Mouse (Mus musculus): ENCODE measurements around the gene Rab5if. TPM values are rescaled to one million over a fixed set of nuclear protein-coding genes. Genes with fewer than 3 reads are reported as not detected.
"Not testable (repeated sequence)": the region's sequence is repeated elsewhere in the genome, so short reads cannot be mapped to it uniquely, and the experiment has no call there.

Gene Rab5if
- polyA plus RNA-seq, 1 experiment: 10.3 TPM

DNA sequence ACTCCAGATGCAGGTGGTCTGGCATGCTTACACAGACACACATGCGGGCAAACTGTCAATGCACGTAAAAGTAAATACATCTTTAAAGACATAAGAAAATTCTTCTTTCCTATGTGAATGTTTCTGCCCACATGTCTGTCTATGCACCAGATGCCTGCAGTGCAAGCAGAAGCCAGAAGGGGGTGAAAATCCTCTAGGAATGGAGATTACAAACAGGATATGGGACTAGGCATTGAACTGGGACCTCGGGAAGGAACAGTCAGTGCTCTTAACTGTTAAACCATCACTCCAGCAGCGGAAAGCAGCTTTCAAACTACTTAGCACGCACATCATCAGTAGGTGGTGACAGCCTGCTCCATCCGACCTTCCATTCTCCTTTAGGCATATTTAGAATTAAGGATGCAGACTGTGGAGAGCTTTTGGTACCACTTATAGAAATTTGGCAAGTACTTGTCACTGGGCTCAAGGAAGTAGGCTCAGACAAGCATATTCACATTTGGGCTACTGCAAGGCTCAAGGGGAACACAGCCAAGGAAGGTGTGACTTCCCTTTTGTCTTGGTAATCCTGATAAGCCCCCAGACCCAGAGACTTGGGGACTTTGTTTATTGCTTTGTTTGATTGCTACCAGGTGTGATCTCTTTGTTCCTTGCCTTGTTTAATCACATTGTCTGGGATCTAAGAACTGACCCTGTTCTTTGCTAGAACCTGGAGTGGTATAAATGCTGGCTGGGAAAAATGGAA, 42.2 kb downstream of the Rab5if start:
- no peak for TF ChIP-seq TAL1 (IDR thresholded peaks at IDR 0.05; ENCODE audit: low read length)
- Histone ChIP-seq H3K36me3 (ENCODE audit: control insufficient read depth) (no peaks in the 10 kb centered on the region), H3K4me1 (ENCODE audit: control insufficient read depth) (peaks cover 2% of the 10 kb centered on the region; the same call in 1 of the 2 replicates), H3K9me3 (ENCODE audit: control insufficient read depth, low read length) (no peaks in the 10 kb centered on the region), H3K27me3 (ENCODE audit: control insufficient read depth) (no peaks in the 10 kb centered on the region), H3K4me3 (replicated peaks) (no peak overlapping the region)

DNA sequence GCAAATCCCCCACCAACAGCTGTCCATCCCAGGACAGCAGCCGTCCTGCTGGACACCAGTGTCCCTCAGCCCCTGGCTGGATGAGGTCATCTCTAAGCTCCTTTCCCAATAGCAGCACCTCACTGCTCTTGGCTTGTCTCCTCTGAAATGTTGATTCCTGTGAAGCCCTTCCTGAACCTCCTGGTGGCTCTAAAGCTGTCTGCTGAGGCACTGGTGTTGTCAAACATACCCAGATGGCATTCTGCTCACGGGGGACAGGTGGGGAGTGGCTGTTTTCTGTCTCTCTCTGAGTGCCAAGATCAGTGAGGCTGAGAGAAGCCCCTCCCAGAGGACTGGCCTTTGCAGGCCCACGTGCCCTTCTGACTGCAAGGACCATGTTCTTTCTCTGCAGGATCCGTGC, 43.0 kb downstream of the Rab5if start:
- not testable (repeated sequence) for H3K36me3 ChIP-seq (ENCODE audit: control insufficient read depth); H3K9me3 ChIP-seq (ENCODE audit: control insufficient read depth, low read length); H3K27me3 ChIP-seq (ENCODE audit: control insufficient read depth); H3K4me3 ChIP-seq (replicated peaks); H3K4me1 ChIP-seq (ENCODE audit: control insufficient read depth)

DNA sequence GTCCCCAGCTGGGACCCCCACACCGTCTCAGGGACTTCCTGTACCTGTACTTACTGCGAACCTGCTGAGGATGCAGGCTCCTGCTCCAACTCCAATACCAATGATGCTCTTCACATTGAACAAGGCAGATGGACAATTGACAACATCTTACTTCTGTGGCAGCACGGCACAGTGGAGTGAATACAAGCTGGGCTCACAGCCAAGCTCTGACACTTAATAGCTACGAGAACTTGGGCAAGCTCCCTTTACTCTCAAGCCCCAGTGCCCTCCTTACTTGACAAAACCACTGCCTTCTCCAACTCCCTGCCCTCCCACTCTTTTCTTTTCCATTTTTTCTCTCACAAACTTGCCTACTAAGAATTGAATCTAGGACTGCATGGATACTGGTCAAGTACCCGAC, 50.3 kb downstream of the Rab5if start:
- Histone ChIP-seq H3K4me3 (replicated peaks) (no peak overlapping the region), H3K9me3 (ENCODE audit: control insufficient read depth, low read length) (peaks cover 4% of the 10 kb centered on the region), H3K36me3 (ENCODE audit: control insufficient read depth) (no peaks in the 10 kb centered on the region), H3K27me3 (ENCODE audit: control insufficient read depth) (peaks cover 8% of the 10 kb centered on the region), H3K4me1 (ENCODE audit: control insufficient read depth) (peaks cover 8% of the 10 kb centered on the region)
- no peak for TF ChIP-seq TAL1 (IDR thresholded peaks at IDR 0.05; ENCODE audit: low read length)
- no peak for TF ChIP-seq GATA1 (IDR thresholded peaks at IDR 0.05; ENCODE audit: low read length)

DNA sequence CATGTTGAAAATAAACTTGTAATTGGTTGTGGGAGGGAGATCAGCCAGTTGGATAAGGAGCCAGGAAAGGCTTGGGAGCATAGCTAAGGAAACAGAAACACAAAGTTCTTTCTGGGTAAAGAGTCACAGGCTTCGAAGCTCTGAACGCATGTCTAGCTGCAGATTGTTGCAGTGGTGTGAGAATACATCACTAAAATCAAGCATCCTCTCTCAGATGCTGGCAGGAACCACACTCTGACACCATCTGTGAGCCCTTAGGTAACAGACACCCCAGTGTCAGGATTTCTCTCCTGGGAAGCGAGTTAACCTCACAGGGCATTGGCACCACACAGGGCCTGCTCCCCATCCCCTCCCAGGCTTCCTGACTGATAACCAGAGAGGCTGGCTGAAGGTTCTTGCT, 52.6 kb downstream of the Rab5if start:
- no peak overlapping the region for H3K4me3 ChIP-seq (replicated peaks)
- peaks cover 4% of the 10 kb centered on the region for H3K9me3 ChIP-seq (ENCODE audit: control insufficient read depth, low read length)
- H3K36me3 ChIP-seq (ENCODE audit: control insufficient read depth): no peaks in the 10 kb centered on the region
- H3K4me1 ChIP-seq (ENCODE audit: control insufficient read depth): peaks cover 19% of the 10 kb centered on the region
- TF ChIP-seq TAL1 (IDR thresholded peaks at IDR 0.05; ENCODE audit: low read length): no peak
- TF ChIP-seq GATA1 (IDR thresholded peaks at IDR 0.05; ENCODE audit: low read length): no peak
- peaks cover 10% of the 10 kb centered on the region for H3K27me3 ChIP-seq (ENCODE audit: control insufficient read depth)

DNA sequence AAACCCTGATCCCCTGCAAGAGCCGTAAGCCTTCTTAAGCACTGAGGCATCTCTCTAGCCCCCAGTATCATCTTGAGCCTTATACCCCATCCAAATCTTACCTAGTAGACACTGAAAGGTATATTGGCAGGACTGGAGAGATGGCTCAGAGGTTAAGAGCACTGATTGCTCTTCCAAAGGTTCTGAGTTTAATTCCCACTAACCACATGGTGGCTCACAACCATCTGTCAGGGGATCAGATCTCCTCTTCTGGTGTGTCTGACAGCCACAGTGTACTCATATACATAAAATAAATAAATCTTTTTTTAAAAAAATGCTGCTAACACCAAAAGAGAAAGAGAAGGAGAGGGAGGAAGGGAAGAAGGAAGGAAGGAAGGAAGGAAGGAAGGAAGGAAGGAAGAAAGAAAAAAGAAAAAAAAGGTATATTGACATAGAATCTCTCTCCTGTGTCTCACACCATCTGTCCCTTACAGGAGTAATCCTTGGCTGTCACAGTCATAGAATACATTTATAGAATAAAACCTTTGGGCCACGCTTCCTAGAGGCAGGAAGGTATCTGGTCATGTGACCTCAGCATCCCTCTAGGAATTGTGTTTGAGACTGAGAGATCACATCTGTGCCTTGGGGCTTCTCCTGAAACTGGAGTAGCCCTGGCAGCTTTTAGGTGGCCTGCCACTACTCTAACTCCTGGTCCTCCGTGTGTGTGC, 53.6 kb downstream of the Rab5if start:
- H3K27me3 ChIP-seq (ENCODE audit: control insufficient read depth): peaks cover 10% of the 10 kb centered on the region
- H3K36me3 ChIP-seq (ENCODE audit: control insufficient read depth): no peaks in the 10 kb centered on the region
- TF ChIP-seq GATA1 (IDR thresholded peaks at IDR 0.05; ENCODE audit: low read length) (no peak), TAL1 (IDR thresholded peaks at IDR 0.05; ENCODE audit: low read length) (no peak)
- peaks cover 19% of the 10 kb centered on the region for H3K4me1 ChIP-seq (ENCODE audit: control insufficient read depth)
- H3K9me3 ChIP-seq (ENCODE audit: control insufficient read depth, low read length): peaks cover 4% of the 10 kb centered on the region
- H3K4me3 ChIP-seq (replicated peaks): no peak overlapping the region

DNA sequence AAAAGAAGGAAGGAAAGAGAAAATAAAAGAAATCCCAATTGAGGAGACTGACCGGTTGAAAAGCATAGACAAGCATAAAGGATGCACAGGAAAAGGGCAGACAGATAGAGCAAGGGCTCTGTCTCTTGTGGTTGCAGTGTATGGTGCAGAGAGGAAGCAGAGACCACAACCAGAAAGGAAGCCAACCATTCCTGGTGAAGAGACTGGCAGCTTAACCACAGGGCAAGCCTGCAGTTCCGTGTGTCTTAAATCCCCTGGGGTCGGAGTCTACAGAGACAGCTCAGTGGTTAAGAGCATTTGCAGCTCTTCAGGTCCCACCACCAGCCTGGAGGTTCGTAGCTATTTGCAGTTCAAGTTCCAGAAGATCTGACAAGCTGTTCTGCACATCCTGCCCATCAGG, 55.6 kb downstream of the Rab5if start:
- H3K27me3 ChIP-seq (ENCODE audit: control insufficient read depth): peaks cover 7% of the 10 kb centered on the region
- TF ChIP-seq TAL1 (IDR thresholded peaks at IDR 0.05; ENCODE audit: low read length) (no peak), GATA1 (IDR thresholded peaks at IDR 0.05; ENCODE audit: low read length) (no peak)
- H3K4me1 ChIP-seq (ENCODE audit: control insufficient read depth): peaks cover 37% of the 10 kb centered on the region
- H3K36me3 ChIP-seq (ENCODE audit: control insufficient read depth): no peaks in the 10 kb centered on the region
- no peak overlapping the region for H3K4me3 ChIP-seq (replicated peaks)
- H3K9me3 ChIP-seq (ENCODE audit: control insufficient read depth, low read length): peaks cover 4% of the 10 kb centered on the region

DNA sequence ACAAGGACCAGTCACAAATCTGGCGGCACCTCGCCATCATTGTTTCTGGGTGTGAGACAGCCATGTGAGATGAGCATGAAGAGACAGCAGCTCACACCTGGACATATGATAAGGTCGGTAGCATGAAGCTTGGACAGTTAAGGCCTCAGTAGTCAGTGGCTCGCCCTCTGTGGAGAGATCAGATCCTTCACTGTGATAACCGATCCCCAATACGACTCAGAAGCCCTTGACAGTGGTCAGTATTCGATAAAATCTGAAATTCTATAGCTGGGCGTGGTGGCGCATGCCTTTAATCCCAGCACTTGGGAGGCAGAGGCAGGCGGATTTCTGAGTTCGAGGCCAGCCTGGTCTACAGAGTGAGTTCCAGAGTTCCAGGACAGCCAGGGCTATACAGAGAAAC, 56.3 kb downstream of the Rab5if start:
- H3K4me3 ChIP-seq (replicated peaks): not testable (repeated sequence)
- H3K4me1 ChIP-seq (ENCODE audit: control insufficient read depth): peaks cover 41% of the 10 kb centered on the region

DNA sequence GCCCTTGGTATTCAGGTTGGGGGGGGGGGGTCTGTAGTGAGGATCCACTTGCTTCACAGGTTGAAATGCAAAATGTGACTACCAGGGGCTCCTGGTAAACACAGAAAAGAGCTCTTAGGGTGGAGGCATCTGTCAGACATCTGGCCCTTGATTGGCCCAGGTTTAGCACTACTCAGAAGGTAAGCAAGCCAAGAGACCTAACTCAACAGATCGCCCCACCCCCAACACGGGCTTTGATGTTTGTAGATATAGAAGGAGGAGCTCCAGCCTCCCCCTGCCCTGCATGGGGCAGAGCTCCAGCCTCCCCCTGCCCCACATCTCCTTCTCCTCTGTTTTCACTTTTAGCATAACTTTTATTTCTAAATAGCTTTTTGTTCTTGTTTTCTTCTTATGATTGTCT, 56.9 kb downstream of the Rab5if start:
- TF ChIP-seq GATA1 (IDR thresholded peaks at IDR 0.05; ENCODE audit: low read length): no peak
- TF ChIP-seq TAL1 (IDR thresholded peaks at IDR 0.05; ENCODE audit: low read length): no peak
- peaks cover 4% of the 10 kb centered on the region for H3K9me3 ChIP-seq (ENCODE audit: control insufficient read depth, low read length)
- H3K27me3 ChIP-seq (ENCODE audit: control insufficient read depth): peaks cover 7% of the 10 kb centered on the region
- H3K4me3 ChIP-seq (replicated peaks): no peak overlapping the region
- no peaks in the 10 kb centered on the region for H3K36me3 ChIP-seq (ENCODE audit: control insufficient read depth)
- peaks cover 47% of the 10 kb centered on the region for H3K4me1 ChIP-seq (ENCODE audit: control insufficient read depth)

More for the DNA sequence above, 56.3 kb downstream of the Rab5if start:
- not testable (repeated sequence) for H3K9me3 ChIP-seq (ENCODE audit: control insufficient read depth, low read length); H3K27me3 ChIP-seq (ENCODE audit: control insufficient read depth); H3K36me3 ChIP-seq (ENCODE audit: control insufficient read depth)

DNA sequence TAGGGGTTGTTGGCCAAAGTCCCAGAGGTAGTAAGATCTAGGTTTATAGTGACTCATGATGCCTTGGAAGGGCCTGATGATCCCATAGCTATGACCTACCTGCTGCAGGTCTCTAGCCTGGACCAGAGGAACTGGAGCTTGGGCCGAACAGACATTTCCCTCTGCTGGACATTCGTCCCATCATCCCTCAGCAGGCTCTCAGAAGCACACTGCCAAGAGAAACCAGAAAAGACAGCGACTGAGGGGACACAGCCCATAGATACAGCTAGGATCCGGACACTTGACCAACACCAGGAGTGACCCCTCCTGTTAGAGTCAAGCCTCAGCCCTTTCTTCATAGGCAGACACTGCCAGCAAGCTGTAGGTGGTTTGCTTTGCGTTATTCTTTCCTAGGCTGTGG, 60.1 kb downstream of the Rab5if start:
- H3K36me3 ChIP-seq (ENCODE audit: control insufficient read depth): peaks cover 29% of the 10 kb centered on the region
- no peak overlapping the region for H3K4me3 ChIP-seq (replicated peaks)
- H3K27me3 ChIP-seq (ENCODE audit: control insufficient read depth): peaks cover 2% of the 10 kb centered on the region
- no peaks in the 10 kb centered on the region for H3K9me3 ChIP-seq (ENCODE audit: control insufficient read depth, low read length)
- TF ChIP-seq TAL1 (IDR thresholded peaks at IDR 0.05; ENCODE audit: low read length) (no peak), GATA1 (IDR thresholded peaks at IDR 0.05; ENCODE audit: low read length) (no peak)
- H3K4me1 ChIP-seq (ENCODE audit: control insufficient read depth): peaks cover 72% of the 10 kb centered on the region

Other genes starting within 250 kb of the Rab5if start
- gene Dlgap4, start 249.4 kb upstream of the Rab5if start, polyA plus RNA-seq (2012): 1.3 and 2.2 TPM in 2 replicates
- gene Myl9, start 87.7 kb upstream of the Rab5if start, polyA plus RNA-seq (2012): 0.10 and 0.13 TPM in 2 replicates
- 0.04 and 0.09 TPM in 2 replicates for gene Tgif2, start 23.1 kb upstream of the Rab5if start, polyA plus RNA-seq (2012)
- gene 4930518I15Rik, start 5.2 kb upstream of the Rab5if start, polyA plus RNA-seq (2012): 0.04 TPM in 1 of 2 replicates, not detected in the other
- gene Sla2, start 24.1 kb downstream of the Rab5if start, polyA plus RNA-seq (2012): 0.02 and 0.03 TPM in 2 replicates
- gene Ndrg3, start 128.9 kb downstream of the Rab5if start, polyA plus RNA-seq (2012): 1.6 and 2.0 TPM in 2 replicates
- gene Dsn1, start 144.0 kb downstream of the Rab5if start, polyA plus RNA-seq (2012): 0.74 and 0.79 TPM in 2 replicates
- 0.08 and 0.14 TPM in 2 replicates for gene Soga1, start 216.1 kb downstream of the Rab5if start, polyA plus RNA-seq (2012)
- not detected in 2 replicates for gene Tldc2, start 223.9 kb downstream of the Rab5if start, polyA plus RNA-seq (2012)

All from erythroblast, embryonic 14.5 days (primary cell).